Mouse (Mus musculus) bone marrow macrophage, adult 2 months (primary cell): Measurements from ENCODE around the gene Pde3a. TPM values are rescaled to one million over a fixed set of nuclear protein-coding genes. Genes with fewer than 3 reads are reported as not detected.

Source experiments
- H3K27ac ChIP-seq: 2 replicates; pipeline ENCODE4 v1.5.1; 2012; ENCODE audit warnings: low read depth, low read length; ENCODE audit not compliant: insufficient read depth
- H3K4me1 ChIP-seq: 2 replicates; pipeline ENCODE4 v1.6.1; 2012; ENCODE audit warnings: low read length; ENCODE audit not compliant: control insufficient read depth, insufficient read depth
- H3K4me3 ChIP-seq: 2 replicates; pipeline ENCODE4 v1.5.1; 2012; ENCODE audit warnings: mild to moderate bottlenecking, low read length, moderate library complexity; ENCODE audit not compliant: insufficient read depth
- CTCF ChIP-seq: IDR thresholded peaks from 2 replicates; pipeline ENCODE4 v1.5.1; 2012; ENCODE audit warnings: low read depth, mild to moderate bottlenecking, low read length, moderate library complexity
- POLR2A ChIP-seq: IDR thresholded peaks from 2 replicates; pipeline ENCODE4 v1.6.1; 2012; ENCODE audit warnings: mild to moderate bottlenecking, low read depth, low read length, borderline replicate concordance
- polyA plus RNA-seq: library from polyadenylated mRNA; stranded (reverse); fragments of >200 nt; gene quantifications from 2 replicates; pipeline ENCODE4 v1.2.4, GENCODE M21; 2012; ENCODE audit not compliant: missing spikeins, insufficient read depth, insufficient read length

Gene Pde3a
- polyA plus RNA-seq, 1 experiment = 0.12 TPM

DNA sequence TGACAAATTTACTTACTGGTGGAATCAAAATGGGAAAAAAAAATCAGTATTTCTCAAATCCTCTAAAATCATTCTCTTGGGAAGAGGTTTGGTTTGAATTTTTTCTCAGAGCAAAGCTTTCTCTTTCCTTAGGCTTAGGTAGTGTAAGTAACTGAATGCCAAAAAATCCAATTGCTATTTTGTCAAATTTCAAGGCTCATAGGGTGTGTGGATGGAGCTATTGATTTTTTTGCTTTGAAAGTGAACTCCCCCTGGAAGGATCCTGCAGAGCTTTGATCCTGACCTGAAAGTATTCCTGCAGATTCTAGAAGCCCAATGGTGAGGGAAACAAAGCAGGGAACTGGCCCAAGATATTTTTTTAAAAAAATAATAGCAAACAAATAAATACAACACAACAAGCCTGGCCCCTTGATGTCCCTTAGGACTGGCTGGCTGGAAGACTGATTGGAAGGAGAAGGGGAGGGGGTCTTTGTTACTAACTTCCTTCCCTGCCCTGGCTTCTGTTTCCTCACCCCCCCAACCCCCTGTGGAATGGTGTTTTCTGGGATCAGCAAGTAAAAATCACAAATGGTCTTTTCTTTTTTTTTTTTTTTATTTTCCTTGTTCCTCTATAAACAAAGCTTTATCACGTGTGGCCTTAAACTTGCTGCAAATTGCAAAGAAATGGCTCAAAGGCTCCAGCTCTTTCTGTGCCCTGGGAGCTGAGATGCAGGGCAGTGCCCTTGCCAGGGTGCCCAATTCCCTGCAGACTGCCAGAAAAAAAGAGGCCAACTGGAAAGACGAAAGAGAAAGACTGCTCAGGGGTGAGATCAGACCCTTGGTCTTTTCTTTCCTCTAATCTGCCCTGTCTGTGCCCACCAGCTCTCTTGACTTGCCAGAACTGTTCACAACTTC lies 274.9 kb downstream of the Pde3a start, which contains the start of gene Slco1c1:
Gene Slco1c1 (plus strand): TSS at position 622 of the 894 bp plus-strand sequence.
- H3K4me1 ChIP-seq = no peaks in the 10 kb centered on the region
- TF ChIP-seq POLR2A = no peak
- TF ChIP-seq CTCF = no peak
- no peak within 1 kb of the TSS for H3K27ac ChIP-seq
- H3K4me3 ChIP-seq = no peak within 1 kb of the TSS

DNA sequence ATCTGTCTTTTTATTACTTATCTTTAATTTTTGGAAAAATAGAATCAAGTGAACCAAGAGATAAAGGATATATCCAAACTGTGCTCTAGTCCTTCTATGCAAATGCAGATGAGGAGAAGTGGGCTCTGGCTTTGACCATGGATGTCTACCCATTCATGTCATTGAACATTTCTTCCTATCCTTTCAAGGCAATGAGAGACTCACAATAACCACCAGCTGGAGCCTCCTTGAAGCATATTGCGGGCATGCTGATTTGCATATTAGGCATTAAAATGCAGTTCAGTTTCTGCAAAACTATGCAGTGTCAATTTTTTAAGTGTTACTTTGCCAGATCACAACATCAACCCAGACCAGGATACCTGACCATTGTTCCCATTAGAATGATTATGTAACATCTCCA lies 276.7 kb downstream of the Pde3a start:
- Histone ChIP-seq H3K4me3 (no peak overlapping the region), H3K4me1 (no peaks in the 10 kb centered on the region), H3K27ac (no peak overlapping the region)
- TF ChIP-seq POLR2A (no peak), CTCF (no peak)

DNA sequence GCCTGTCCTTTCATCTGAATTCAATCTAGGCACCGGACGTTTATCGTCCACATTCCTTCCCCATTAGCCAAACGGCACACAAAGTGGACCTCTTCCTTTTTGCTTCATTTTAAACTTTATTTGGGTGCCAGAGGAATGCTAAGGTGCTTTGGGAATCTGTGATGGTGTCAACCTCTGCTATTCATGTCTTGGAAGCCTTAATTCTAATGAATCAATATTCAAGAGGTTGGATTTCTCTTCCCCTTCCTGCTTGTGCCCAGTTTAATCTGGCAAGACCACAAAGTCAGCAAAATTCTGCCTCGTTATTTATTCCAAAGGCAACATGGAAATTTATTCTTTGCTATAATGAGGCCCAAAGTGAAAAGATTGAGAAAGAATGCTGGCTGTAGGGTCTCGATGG lies 281.8 kb downstream of the Pde3a start:
- no peaks in the 10 kb centered on the region for H3K4me1 ChIP-seq
- TF ChIP-seq CTCF (no peak), POLR2A (no peak)
- no peak overlapping the region for H3K4me3 ChIP-seq
- H3K27ac ChIP-seq = no peak overlapping the region

DNA sequence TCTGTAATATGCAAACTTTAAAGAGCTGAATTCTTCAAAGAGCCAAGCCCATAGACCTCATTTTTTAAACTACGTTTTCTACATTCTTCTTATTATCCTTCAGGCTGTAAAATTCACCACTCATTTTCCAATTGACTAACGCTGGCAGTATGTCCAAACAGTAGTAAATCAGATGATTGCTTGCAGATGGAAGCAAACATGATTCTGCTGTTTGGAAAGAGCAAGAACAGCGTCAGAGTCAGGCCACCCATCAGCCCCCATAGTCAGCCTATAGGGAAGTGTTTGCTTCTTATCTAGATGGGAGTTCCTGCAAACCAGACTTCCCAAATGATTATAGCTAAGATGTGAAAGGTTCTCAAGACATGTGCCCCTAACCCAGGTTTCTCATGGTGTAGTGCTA lies 288.2 kb downstream of the Pde3a start:
- Histone ChIP-seq H3K4me3 (no peak overlapping the region), H3K4me1 (no peaks in the 10 kb centered on the region), H3K27ac (no peak overlapping the region)
- no peak for TF ChIP-seq CTCF
- no peak for TF ChIP-seq POLR2A

DNA sequence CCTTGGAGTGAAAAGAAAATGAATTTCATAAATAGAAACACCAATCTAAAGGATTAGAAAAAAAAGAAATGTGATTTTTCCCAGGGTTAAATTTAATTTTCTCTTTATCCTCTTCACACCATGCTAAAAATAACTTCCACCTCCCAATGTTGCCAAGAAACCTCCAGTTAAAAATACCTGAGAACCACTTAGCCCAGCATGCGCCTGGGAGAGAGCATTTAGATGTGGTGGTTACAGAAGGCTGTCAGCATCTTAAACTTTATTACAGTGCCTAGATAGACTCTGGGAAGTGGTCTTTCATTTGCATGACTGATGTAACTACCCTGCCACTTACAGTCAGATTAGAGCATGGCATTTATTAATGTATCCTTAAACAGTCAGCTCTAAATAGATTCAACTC lies 292.1 kb downstream of the Pde3a start:
- TF ChIP-seq CTCF (no peak), POLR2A (no peak)
- Histone ChIP-seq H3K4me3 (no peak overlapping the region), H3K27ac (no peak overlapping the region), H3K4me1 (no peaks in the 10 kb centered on the region)

DNA sequence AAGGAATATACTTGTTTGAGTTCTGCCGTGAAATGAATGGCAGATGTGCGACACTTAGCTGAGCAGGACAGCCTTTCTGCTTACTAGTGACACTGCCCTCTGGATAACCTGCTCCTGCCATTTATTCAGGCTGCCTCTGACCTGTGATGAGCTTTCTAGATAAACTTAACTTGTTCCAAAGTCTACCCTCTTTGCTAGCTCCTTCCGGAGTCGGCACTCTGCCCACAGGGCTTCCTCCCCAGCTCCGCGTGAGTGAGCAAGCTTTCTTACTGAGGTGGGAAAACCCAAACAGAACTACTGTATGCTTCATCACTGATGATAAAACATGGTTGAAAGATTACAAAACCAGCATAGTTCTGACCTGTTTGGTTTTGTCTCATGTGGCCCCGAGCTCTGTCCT lies 294.3 kb downstream of the Pde3a start:
- TF ChIP-seq POLR2A (no peak), CTCF (no peak)
- H3K4me1 ChIP-seq = no peaks in the 10 kb centered on the region
- no peak overlapping the region for H3K27ac ChIP-seq
- no peak overlapping the region for H3K4me3 ChIP-seq
